ENCODE assay signal across 8 mouse cellular contexts in genomic region chr13:30136923-30137629, GRCm38 (mm10). TPM values are rescaled to one million over a fixed set of nuclear protein-coding genes. Genes with fewer than 3 reads are reported as not detected.
DNase-seq lines count a peak whose midpoint lies in the region; ATAC-seq and TF ChIP-seq lines count a peak whose summit lies in the region.

No protein-coding gene starts in this region.

- 30% methylated on average over 13 of the region's 13 CpGs for WGBS in lung, postnatal 0 days
- 29% methylated on average over 13 of the region's 13 CpGs for WGBS in forebrain, embryonic 13.5 days
- 31% methylated on average over 13 of the region's 13 CpGs for WGBS in limb, embryonic 11.5 days
- WGBS in small intestine, adult 2 months: 23% methylated on average over 13 of the region's 13 CpGs

- peak overlapping the region; percentile 87 for H3K4me2 ChIP-seq in lung, postnatal 0 days (replicated peaks; ENCODE audit: low read depth, low read length)
- H3K4me2 ChIP-seq in forebrain, embryonic 13.5 days: peak overlapping the region; percentile 91
- peak overlapping the region; percentile 89 for H3K4me2 ChIP-seq in limb, embryonic 11.5 days (ENCODE audit: low read depth, severe bottlenecking)

- peak overlapping the region; percentile 55 for H3K9ac ChIP-seq in lung, postnatal 0 days (replicated peaks; ENCODE audit: low read depth)
- peak overlapping the region; percentile 79; the same call in 1 of the 2 replicates for H3K9ac ChIP-seq in forebrain, embryonic 13.5 days
- H3K9ac ChIP-seq in limb, embryonic 11.5 days (ENCODE audit: low read length): peak overlapping the region; percentile 70; the same call in 1 of the 2 replicates

- ATAC-seq in lung, postnatal 0 days: no peak
- ATAC-seq in forebrain, embryonic 13.5 days: no peak
- no peak for ATAC-seq in limb, embryonic 11.5 days (ENCODE audit: insufficient number of reproducible peaks, low FRiP score, low TSS enrichment, low read depth)

- DNase-seq in lung, postnatal 0 days (ENCODE audit: low spot score): no peak
- DNase-seq in lung, postnatal 25 days (ENCODE audit: low spot score): no peak
- DNase-seq in limb, embryonic 11.5 days (ENCODE audit: low spot score): peak; percentile 25
- DNase-seq in urinary bladder, adult 2 months (ENCODE audit: low spot score): no peak
- no peak for DNase-seq in adrenal gland, adult 2 months
- DNase-seq in spleen, adult 12 weeks (ENCODE audit: low spot score): no peak

- no peak for TF ChIP-seq POLR2A in small intestine, adult 2 months (IDR thresholded peaks at IDR 0.05; ENCODE audit: low read depth, low read length)

- no peak for TF ChIP-seq CTCF in lung, postnatal 0 days (IDR thresholded peaks at IDR 0.05)
- TF ChIP-seq CTCF in small intestine, adult 2 months (IDR thresholded peaks at IDR 0.05; ENCODE audit: extremely low read depth, insufficient read length, insufficient replicate concordance, low read depth, low read length): no peak

- H3K9me3 ChIP-seq in lung, postnatal 0 days (ENCODE audit: low read length): no peaks in the 10 kb centered on the region
- H3K9me3 ChIP-seq in forebrain, embryonic 13.5 days (replicated peaks): no peaks in the 10 kb centered on the region
- H3K9me3 ChIP-seq in limb, embryonic 11.5 days (ENCODE audit: control insufficient read depth, low read length): no peaks in the 10 kb centered on the region

- no peaks in the 10 kb centered on the region for H3K27me3 ChIP-seq in lung, postnatal 0 days (replicated peaks; ENCODE audit: insufficient read depth, low read length)
- H3K27me3 ChIP-seq in forebrain, embryonic 13.5 days: peaks cover 23% of the 10 kb centered on the region
- H3K27me3 ChIP-seq in limb, embryonic 11.5 days (ENCODE audit: control insufficient read depth, insufficient read depth, low read length): 0 out of 2 replicates have a peak, but pooled peaks cover 4% of the 10 kb centered on the region
- no peaks in the 10 kb centered on the region for H3K27me3 ChIP-seq in small intestine, adult 2 months (ENCODE audit: control insufficient read depth, insufficient read depth, low read length)

- peak overlapping the region; percentile 64 for H3K4me3 ChIP-seq in lung, postnatal 0 days (ENCODE audit: low read depth, low read length)
- peak overlapping the region; percentile 66 for H3K4me3 ChIP-seq in forebrain, embryonic 13.5 days
- peak overlapping the region; percentile 62 for H3K4me3 ChIP-seq in limb, embryonic 11.5 days (ENCODE audit: low read depth, low read length)
- H3K4me3 ChIP-seq in small intestine, adult 2 months (ENCODE audit: low read depth, low read length): 0 out of 2 replicates have a peak overlapping the region, but pooled peaks have one; percentile 93

- no peak for TF ChIP-seq EP300 in lung, postnatal 0 days (IDR thresholded peaks at IDR 0.05)

- peaks cover 4% of the 10 kb centered on the region; the same call in 1 of the 2 replicates for H3K4me1 ChIP-seq in lung, postnatal 0 days (ENCODE audit: insufficient read depth, low read depth, low read length)
- no peaks in the 10 kb centered on the region for H3K4me1 ChIP-seq in forebrain, embryonic 13.5 days
- H3K4me1 ChIP-seq in limb, embryonic 11.5 days (ENCODE audit: control insufficient read depth, insufficient read depth, low read length): no peaks in the 10 kb centered on the region
- H3K4me1 ChIP-seq in small intestine, adult 2 months (ENCODE audit: control insufficient read depth, insufficient read depth, insufficient read length, low read length): peaks cover 5% of the 10 kb centered on the region

- H3K36me3 ChIP-seq in lung, postnatal 0 days (ENCODE audit: insufficient read depth, low read length): no peaks in the 10 kb centered on the region
- no peaks in the 10 kb centered on the region for H3K36me3 ChIP-seq in forebrain, embryonic 13.5 days (ENCODE audit: poor library complexity, severe bottlenecking)
- H3K36me3 ChIP-seq in limb, embryonic 11.5 days (ENCODE audit: control insufficient read depth, insufficient read depth, low read length): no peaks in the 10 kb centered on the region
- H3K36me3 ChIP-seq in small intestine, adult 2 months (ENCODE audit: control insufficient read depth, insufficient read depth, low read length): no peaks in the 10 kb centered on the region

- H3K27ac ChIP-seq in lung, postnatal 0 days (ENCODE audit: low read length): no peak overlapping the region
- no peak overlapping the region for H3K27ac ChIP-seq in forebrain, embryonic 13.5 days
- H3K27ac ChIP-seq in limb, embryonic 11.5 days (replicated peaks; ENCODE audit: low read depth, low read length): no peak overlapping the region
- no peak overlapping the region for H3K27ac ChIP-seq in small intestine, adult 2 months (ENCODE audit: insufficient read depth, low read depth, low read length)

RNA-seq across cellular contexts. Expression of gene Mboat1, which starts 0.8 kb away (rescaled TPM):
- 18.6 and 20.6 TPM in 2 replicates for polyA plus RNA-seq in lung, postnatal 0 days (2015; fragmentation: Nextera tagmentation; extraction: Ambion mirVana)
- 3.6 and 3.8 TPM in 2 replicates for polyA plus RNA-seq in forebrain, embryonic 13.5 days (2015; fragmentation: Nextera tagmentation; extraction: Ambion mirVana)
- polyA plus RNA-seq in limb, embryonic 11.5 days (2014; fragmentation: Nextera tagmentation; extraction: Ambion mirVana): 4.4 and 5.4 TPM in 2 replicates
- 4.6 and 5.5 TPM in 2 replicates for polyA plus RNA-seq in small intestine, adult 2 months (2012; rRNA removed)
- polyA plus RNA-seq in urinary bladder, adult 2 months (2012; rRNA removed): 11.3 and 12.7 TPM in 2 replicates
- 1 to 10 TPM; 3.5 to 7.3 TPM for total RNA-seq in adrenal gland, adult 2 months (2021)
- 12.9 and 14.2 TPM in 2 replicates for polyA plus RNA-seq in adrenal gland, adult 2 months (2012; rRNA removed)
